Mouse (Mus musculus) liver, adult 2 months (tissue): ENCODE measurements around the gene Ola1. TPM values are rescaled to one million over a fixed set of nuclear protein-coding genes. Genes with fewer than 3 reads are reported as not detected.

ENCODE experiments used
- DNase-seq: peaks from one replicate; pipeline ENCODE4 v3.0.0-alpha.2; 2011; ENCODE audit warnings: low read depth, low spot score; ENCODE audit errors: extremely low read depth
- H3K27ac ChIP-seq: fragments of 200-500 bp; replicated peaks from 2 replicates; pipeline ENCODE4 v1.5.1; 2012; ENCODE audit warnings: low read depth, mild to moderate bottlenecking, control low read depth, inconsistent platforms, low read length; ENCODE audit not compliant: insufficient read depth
- H3K27me3 ChIP-seq: fragments of 200-500 bp; 2 replicates; pipeline ENCODE4 v1.6.1; 2012; ENCODE audit warnings: mild to moderate bottlenecking, moderate library complexity, low read length, inconsistent platforms; ENCODE audit not compliant: control insufficient read depth, insufficient read depth
- H3K36me3 ChIP-seq: fragments of 200-500 bp; 2 replicates; pipeline ENCODE4 v1.6.1; 2012; ENCODE audit warnings: low read length, inconsistent platforms; ENCODE audit not compliant: control insufficient read depth, insufficient read depth
- H3K4me1 ChIP-seq: fragments of 200-500 bp; 2 replicates; pipeline ENCODE4 v1.6.1; 2011; ENCODE audit warnings: low read length; ENCODE audit not compliant: control insufficient read depth, insufficient read depth
- H3K4me3 ChIP-seq: fragments of 200-500 bp; 2 replicates; pipeline ENCODE4 v1.5.1; 2011; ENCODE audit warnings: low read depth, mild to moderate bottlenecking, control low read depth, low read length, moderate library complexity; ENCODE audit not compliant: insufficient read depth
- H3K79me2 ChIP-seq: fragments of 200-500 bp; 2 replicates; pipeline ENCODE4 v1.6.1; 2012; ENCODE audit warnings: inconsistent platforms, mild to moderate bottlenecking, low read length, moderate library complexity; ENCODE audit not compliant: control insufficient read depth, insufficient read depth
- H3K9ac ChIP-seq: fragments of 200-500 bp; 2 replicates; pipeline ENCODE4 v1.6.1; 2012; ENCODE audit warnings: low read depth, mild to moderate bottlenecking, control low read depth, inconsistent platforms, low read length
- CTCF ChIP-seq: fragments of 200-500 bp; IDR thresholded peaks from 2 replicates; pipeline ENCODE4 v1.5.1; 2011; ENCODE audit warnings: low read depth, low read length, control low read depth
- POLR2A ChIP-seq: fragments of 200-500 bp; IDR thresholded peaks from 2 replicates; pipeline ENCODE4 v1.6.1; 2011; ENCODE audit warnings: low read length, control low read depth; ENCODE audit not compliant: insufficient read depth; ENCODE audit errors: extremely low read depth
- WGBS: fragments of 180-500 bp; shearing (Covaris S2); methylation state at CpG from one replicate; pipeline ENCODE4 v1.1.7; 2018; 5-methylcytosine and 5-hydroxymethylcytosine counted together
- polyA plus RNA-seq: library from polyadenylated mRNA; depleted of rRNA; stranded (reverse); fragments of >200 nt; gene quantifications from 2 replicates; pipeline ENCODE4 v1.2.3, GENCODE M21; 2012
- total RNA-seq: library from RNA; depleted of rRNA; stranded (reverse); fragments of >200 nt; gene quantifications from 2 replicates; pipeline ENCODE4 v1.2.3, GENCODE M21; 2014

The Ola1 gene
- total and polyA plus RNA-seq, 2 experiments: 3.9 to 32.2 TPM

DNA sequence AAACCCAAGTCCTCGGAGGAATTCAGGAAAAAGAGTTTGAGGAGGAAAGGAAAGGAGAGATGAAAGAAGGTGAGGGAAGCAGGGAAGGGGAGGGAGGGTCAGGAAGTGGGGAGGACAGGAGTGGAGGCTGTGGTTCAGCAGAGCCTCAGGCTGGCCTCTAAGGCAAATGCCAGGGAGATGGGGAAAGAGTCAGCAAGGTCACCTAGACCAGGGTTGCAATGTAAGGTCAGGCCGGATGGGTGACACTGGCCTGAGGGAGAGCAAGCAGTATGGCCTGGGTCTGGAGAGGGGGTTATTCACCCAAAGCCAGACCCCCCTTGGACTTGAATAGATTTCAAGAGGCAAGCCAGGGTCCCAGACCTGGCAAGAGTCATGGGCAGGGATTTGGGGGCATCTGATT lies 147.5 kb downstream of the Ola1 start:
- no peak for DNase-seq
- H3K4me3 ChIP-seq: no peak overlapping the region
- no peak overlapping the region for H3K9ac ChIP-seq
- TF ChIP-seq CTCF (no peak), POLR2A (no peak)
- H3K27ac ChIP-seq: no peak overlapping the region
- no peaks in the 10 kb centered on the region for H3K4me1 ChIP-seq
- no peaks in the 10 kb centered on the region for H3K27me3 ChIP-seq
- H3K36me3 ChIP-seq: no peaks in the 10 kb centered on the region
- 74% methylated on average over 2 of the region's 2 CpGs for WGBS
- no peaks in the 10 kb centered on the region for H3K79me2 ChIP-seq

- no peak for DNase-seq
- Histone ChIP-seq H3K9ac (no peak overlapping the region), H3K79me2 (no peaks in the 10 kb centered on the region), H3K36me3 (no peaks in the 10 kb centered on the region), H3K27me3 (no peaks in the 10 kb centered on the region), H3K27ac (no peak overlapping the region), H3K4me1 (no peaks in the 10 kb centered on the region), H3K4me3 (no peak overlapping the region)
- TF ChIP-seq POLR2A: no peak
- 81% methylated on average over 10 of the region's 10 CpGs for WGBS
These were observed 148.2 kb downstream of the Ola1 start for GRCm38 (mm10) chr2:73070449-73071076.

GRCm38 (mm10) chr2:73069223-73069825 lies 149.4 kb downstream of the Ola1 start:
- no peaks in the 10 kb centered on the region for H3K79me2 ChIP-seq
- no peak overlapping the region for H3K4me3 ChIP-seq
- 84% methylated on average over 7 of the region's 7 CpGs for WGBS
- H3K36me3 ChIP-seq: no peaks in the 10 kb centered on the region
- H3K9ac ChIP-seq: no peak overlapping the region
- H3K27ac ChIP-seq: no peak overlapping the region
- no peak for DNase-seq
- H3K27me3 ChIP-seq: no peaks in the 10 kb centered on the region
- TF ChIP-seq CTCF (no peak), POLR2A (no peak)
- no peaks in the 10 kb centered on the region for H3K4me1 ChIP-seq

GRCm38 (mm10) chr2:73066307-73067167 lies 152.2 kb downstream of the Ola1 start:
- Histone ChIP-seq H3K27me3 (no peaks in the 10 kb centered on the region), H3K27ac (no peak overlapping the region), H3K9ac (no peak overlapping the region), H3K36me3 (no peaks in the 10 kb centered on the region), H3K79me2 (no peaks in the 10 kb centered on the region), H3K4me1 (no peaks in the 10 kb centered on the region), H3K4me3 (no peak overlapping the region)
- DNase-seq: no peak
- TF ChIP-seq POLR2A (no peak), CTCF (0 out of 2 replicates have a peak, but pooled peaks have one; percentile 5)
- WGBS: 56% methylated on average over 20 of the region's 20 CpGs

DNA sequence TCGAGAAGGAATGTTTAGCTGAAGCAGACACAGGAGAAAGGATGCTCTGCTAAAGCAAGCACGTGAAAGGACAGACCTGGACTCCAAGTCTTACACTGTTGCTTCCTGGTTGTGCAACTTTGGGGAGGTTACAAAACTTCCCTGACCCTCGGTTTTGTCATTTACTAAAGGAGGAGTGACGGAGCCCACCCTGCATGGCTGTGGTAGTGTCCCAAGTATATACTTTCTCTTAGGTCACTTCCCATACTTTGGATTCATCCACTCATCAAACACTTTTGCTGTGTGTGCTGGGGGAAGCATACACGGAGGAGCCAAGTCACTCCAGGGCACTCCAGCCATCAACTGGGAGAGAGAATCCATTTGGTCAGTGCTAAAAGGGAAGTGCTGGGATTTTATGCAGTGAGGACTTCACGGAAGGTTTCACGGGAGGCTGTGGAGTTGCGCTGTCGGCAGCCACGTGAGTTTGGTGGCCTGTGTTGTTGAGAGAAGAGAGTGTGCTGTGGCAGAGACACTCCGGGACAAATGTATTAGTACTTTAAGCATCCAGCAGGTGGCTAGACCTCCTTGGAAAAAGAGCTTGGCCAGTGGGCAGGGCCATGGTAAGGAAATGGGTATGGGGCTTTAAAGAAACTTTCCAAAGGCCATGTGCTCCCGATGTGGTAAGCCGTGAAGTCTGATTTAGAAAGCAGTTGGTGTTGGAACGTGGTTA lies 154.7 kb downstream of the Ola1 start:
- TF ChIP-seq CTCF: no peak
- no peak for TF ChIP-seq POLR2A
- H3K36me3 ChIP-seq: no peaks in the 10 kb centered on the region
- H3K4me1 ChIP-seq: no peaks in the 10 kb centered on the region
- no peaks in the 10 kb centered on the region for H3K27me3 ChIP-seq
- no peak overlapping the region for H3K4me3 ChIP-seq
- 75% methylated on average over 14 of the region's 14 CpGs for WGBS
- H3K79me2 ChIP-seq: no peaks in the 10 kb centered on the region
- no peak overlapping the region for H3K9ac ChIP-seq
- no peak for DNase-seq
- H3K27ac ChIP-seq: no peak overlapping the region
